9 mouse cellular contexts compared by ENCODE assay signal in the genomic region with DNA sequence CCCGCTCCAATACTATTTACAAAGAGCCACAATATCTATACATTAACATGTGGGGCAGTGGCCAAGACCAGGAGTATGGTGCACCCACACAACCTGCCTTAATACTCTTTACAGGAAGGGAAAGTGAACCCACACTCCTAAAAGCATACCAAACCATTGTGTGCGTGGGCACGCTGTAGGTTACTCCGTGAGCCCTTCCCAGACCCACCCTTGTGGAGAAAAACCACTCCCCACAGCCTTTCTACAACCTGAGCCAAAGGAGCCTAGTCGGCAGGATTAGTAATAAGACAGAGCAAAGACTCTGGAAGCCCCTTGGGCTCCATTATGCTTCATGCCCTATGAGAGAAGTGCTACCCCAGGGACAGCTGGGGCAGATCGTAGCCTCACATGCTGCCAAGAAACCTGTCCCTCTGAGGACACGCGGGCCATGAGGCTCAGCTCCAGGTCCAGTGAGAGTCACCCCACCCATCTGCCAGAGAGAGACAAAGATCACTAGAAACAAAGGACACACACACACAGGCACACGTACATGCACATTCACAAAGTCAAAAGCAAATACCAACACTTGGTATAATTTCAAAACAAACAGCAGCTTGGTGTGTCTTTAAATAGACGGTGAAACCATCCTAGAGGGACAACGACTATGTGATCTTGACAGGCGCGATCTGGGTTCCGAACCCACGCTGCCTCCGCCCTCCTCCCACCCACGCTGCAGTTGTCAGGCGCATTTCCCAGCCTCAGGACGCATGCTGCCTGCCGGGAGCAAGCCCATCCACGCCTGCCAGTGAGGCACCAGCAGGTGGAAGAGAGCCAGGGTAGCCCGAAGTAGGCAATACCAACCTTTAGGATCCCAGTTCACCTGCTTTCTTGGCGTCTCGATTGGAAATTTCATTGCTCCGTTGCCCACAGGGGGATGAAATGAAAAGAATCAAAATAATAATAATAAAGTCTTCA. TPM values are rescaled to one million over a fixed set of nuclear protein-coding genes. Genes with fewer than 3 reads are reported as not detected.
DNase-seq lines count a peak whose midpoint lies in the region; ATAC-seq and TF ChIP-seq lines count a peak whose summit lies in the region.
"Had no signal": no experiment of that assay in that cellular context is flagged by ENCODE, and none has a peak within 500 bp of the region (broad histone marks: within the 10 kb centered on the region; RNA-seq: fewer than 3 reads in every experiment).

No protein-coding gene starts in this region.

- no peaks in the 10 kb centered on the region for H3K79me2 ChIP-seq in CH12.LX (replicated peaks; ENCODE audit: control insufficient read depth, extremely low read depth, insufficient read depth, poor library complexity, severe bottlenecking)

- peaks cover 21 to 52% of the 10 kb centered on the region in 2 experiments for H3K4me1 ChIP-seq in CH12.LX (ENCODE audit: control insufficient read depth in 1 of 2, insufficient read depth in 2 of 2)
- peaks cover 36% of the 10 kb centered on the region for H3K4me1 ChIP-seq in embryonic facial prominence, embryonic 10.5 days
- H3K4me1 ChIP-seq in hindbrain, postnatal 0 days (ENCODE audit: insufficient read depth, low read length), result peaks cover 14% of the 10 kb centered on the region
- no peaks in the 10 kb centered on the region; the same call in 1 of the 2 replicates for H3K4me1 ChIP-seq in liver, embryonic 11.5 days (replicated peaks; ENCODE audit: control insufficient read depth, insufficient read depth, low read length)
- no peaks in the 10 kb centered on the region for H3K4me1 ChIP-seq in stomach, embryonic 14.5 days (ENCODE audit: control insufficient read depth, insufficient read depth, low read length)

- peak overlapping the region; percentile 74; the same call in 1 of the 2 replicates for H3K27ac ChIP-seq in CH12.LX (ENCODE audit: insufficient read depth, low read depth)
- H3K27ac ChIP-seq in embryonic facial prominence, embryonic 10.5 days (replicated peaks), result peak overlapping the region; percentile 75
- peak overlapping the region; percentile 96 for H3K27ac ChIP-seq in hindbrain, postnatal 0 days
- H3K27ac ChIP-seq in liver, embryonic 11.5 days (ENCODE audit: low read depth, low read length), result no peak overlapping the region
- no peak overlapping the region for H3K27ac ChIP-seq in stomach, embryonic 14.5 days (ENCODE audit: low read length)

- TF ChIP-seq CTCF in CH12.LX (conservative IDR thresholded peaks at IDR 0.05 in 1 of 2, IDR thresholded peaks at IDR 0.05 in 1 of 2; ENCODE audit: low read depth in 2 of 2, low read length in 2 of 2), result no peak
- no peak for TF ChIP-seq CTCF in hindbrain, postnatal 0 days (IDR thresholded peaks at IDR 0.05; ENCODE audit: low read depth)

- WGBS in embryonic facial prominence, embryonic 10.5 days, result 17% methylated on average over 25 of the region's 25 CpGs
- 4% methylated on average over 25 of the region's 25 CpGs for WGBS in hindbrain, postnatal 0 days
- whole genome bisulfite sequencing in liver, embryonic 11.5 days, result 23% methylated on average over 25 of the region's 25 CpGs
- 19% methylated on average over 25 of the region's 25 CpGs for WGBS in stomach, embryonic 14.5 days

- H3K4me2 ChIP-seq in CH12.LX (ENCODE audit: insufficient read depth, low read depth, poor library complexity, severe bottlenecking), result peak overlapping the region; percentile 83
- peak overlapping the region; percentile 60 for H3K4me2 ChIP-seq in hindbrain, postnatal 0 days (ENCODE audit: low read depth, low read length)
- H3K4me2 ChIP-seq in liver, embryonic 11.5 days, result peak overlapping the region; percentile 91
- peak overlapping the region; percentile 95 for H3K4me2 ChIP-seq in stomach, embryonic 14.5 days (replicated peaks; ENCODE audit: low read depth, low read length)

- peak overlapping the region; percentile 64 to 74 (median 66) for H3K4me3 ChIP-seq in CH12.LX (replicated peaks in 1 of 3; ENCODE audit: low read depth in 2 of 3, low read length in 2 of 3, poor library complexity in 1 of 3)
- peak overlapping the region; percentile 77 for H3K4me3 ChIP-seq in embryonic facial prominence, embryonic 10.5 days
- H3K4me3 ChIP-seq in hindbrain, postnatal 0 days (ENCODE audit: low read length), result peak overlapping the region; percentile 77
- no peak overlapping the region; the same call in 1 of the 2 replicates for H3K4me3 ChIP-seq in liver, embryonic 11.5 days (ENCODE audit: low read depth, low read length)
- peak overlapping the region; percentile 67 for H3K4me3 ChIP-seq in stomach, embryonic 14.5 days (ENCODE audit: low read depth, low read length)

- H3K27me3 ChIP-seq in CH12.LX (replicated peaks), result peaks cover 21% of the 10 kb centered on the region
- peaks cover 85% of the 10 kb centered on the region for H3K27me3 ChIP-seq in embryonic facial prominence, embryonic 10.5 days (replicated peaks; ENCODE audit: low read depth, poor library complexity, severe bottlenecking)
- H3K27me3 ChIP-seq in hindbrain, postnatal 0 days (ENCODE audit: insufficient read depth, low read length), result no peaks in the 10 kb centered on the region
- H3K27me3 ChIP-seq in liver, embryonic 11.5 days (replicated peaks; ENCODE audit: control insufficient read depth, insufficient read depth, low read length), result peaks cover 62% of the 10 kb centered on the region
- H3K27me3 ChIP-seq in stomach, embryonic 14.5 days (ENCODE audit: control insufficient read depth, insufficient read depth, low read length), result peaks cover 39% of the 10 kb centered on the region

- H3K36me3 ChIP-seq in CH12.LX (replicated peaks in 1 of 2; ENCODE audit: control insufficient read depth in 1 of 2, insufficient read depth in 1 of 2, low read length in 1 of 2), result no peaks in the 10 kb centered on the region
- H3K36me3 ChIP-seq in embryonic facial prominence, embryonic 10.5 days (replicated peaks), result no peaks in the 10 kb centered on the region
- H3K36me3 ChIP-seq in hindbrain, postnatal 0 days (ENCODE audit: insufficient read depth, low read length), result no peaks in the 10 kb centered on the region
- H3K36me3 ChIP-seq in liver, embryonic 11.5 days (ENCODE audit: control insufficient read depth, insufficient read depth, low read length), result no peaks in the 10 kb centered on the region
- no peaks in the 10 kb centered on the region for H3K36me3 ChIP-seq in stomach, embryonic 14.5 days (ENCODE audit: control insufficient read depth, insufficient read depth, low read length)

- H3K9me3 ChIP-seq in CH12.LX (replicated peaks; ENCODE audit: low read length), result no peaks in the 10 kb centered on the region
- H3K9me3 ChIP-seq in embryonic facial prominence, embryonic 10.5 days, result no peaks in the 10 kb centered on the region
- H3K9me3 ChIP-seq in hindbrain, postnatal 0 days (ENCODE audit: low read length), result no peaks in the 10 kb centered on the region
- no peaks in the 10 kb centered on the region for H3K9me3 ChIP-seq in liver, embryonic 11.5 days (ENCODE audit: control insufficient read depth, low read length)
- no peaks in the 10 kb centered on the region for H3K9me3 ChIP-seq in stomach, embryonic 14.5 days (ENCODE audit: control insufficient read depth, low read depth, low read length)

- dilution Hi-C loops in CH12.LX (cut with MboI; ENCODE audit: extremely low pct_ligation_motif_present, extremely low pct_unique_long_range_greater_than_20kb, low sequenced_read_pairs), result no loop called here

- no peak for TF ChIP-seq RAD21 in CH12.LX (IDR thresholded peaks at IDR 0.05; ENCODE audit: low read depth, low read length)

- no peak for TF ChIP-seq EP300 in CH12.LX (IDR thresholded peaks at IDR 0.05; ENCODE audit: low read length)

- peak; percentile 3 for DNase-seq in 3134 (ENCODE audit: extremely low read depth, insufficient read length, low spot score)
- peak; percentile 22 for DNase-seq in CH12.LX (ENCODE audit: extremely low read depth)
- peak; percentile 42 for DNase-seq in embryonic facial prominence, embryonic 10.5 days (ENCODE audit: low spot score)
- DNase-seq in hindbrain, postnatal 0 days (ENCODE audit: low spot score), result peak; percentile 84
- no peak for DNase-seq in liver, embryonic 11.5 days (ENCODE audit: low spot score)
- DNase-seq in ovary, postnatal 36 days (ENCODE audit: low spot score), result no peak
- DNase-seq in adrenal gland, postnatal 4 days (ENCODE audit: low spot score in 2 of 2), result no peak

- ATAC-seq in hindbrain, postnatal 0 days, result peak; percentile 44
- no peak for ATAC-seq in liver, embryonic 11.5 days (replicated peaks; ENCODE audit: low FRiP score)
- ATAC-seq in stomach, embryonic 14.5 days (ENCODE audit: insufficient number of reproducible peaks, insufficient read depth, low FRiP score, low read depth), result no peak

- no peak for TF ChIP-seq POLR2A in CH12.LX (IDR thresholded peaks at IDR 0.05; ENCODE audit: low read depth, low read length)

- in situ Hi-C loops in CH12.LX (cut with MboI; ENCODE audit: low pct_ligation_motif_present, low pct_unique_long_range_greater_than_20kb, low sequenced_read_pairs), result no loop called here

- H3K9ac ChIP-seq in CH12.LX (ENCODE audit: insufficient read depth, low read depth), result peak overlapping the region; percentile 51; the same call in 1 of the 2 replicates
- H3K9ac ChIP-seq in hindbrain, postnatal 0 days (replicated peaks; ENCODE audit: low read length), result peak overlapping the region; percentile 91
- no peak overlapping the region for H3K9ac ChIP-seq in liver, embryonic 11.5 days (ENCODE audit: low read depth, low read length)
- H3K9ac ChIP-seq in stomach, embryonic 14.5 days (replicated peaks; ENCODE audit: low read depth, low read length), result no peak overlapping the region

TF ChIP-seq in CH12.LX, 34 proteins besides CTCF, POLR2A, EP300 and RAD21 (continues in another document):
- no peak for TF ChIP-seq JUND (conservative IDR thresholded peaks at IDR 0.05; ENCODE audit: low read depth, low read length)

RNA-seq across cellular contexts. Expression of a gene that starts 4.5 kb away (rescaled TPM):
- total RNA-seq in CH12.LX (2012; rRNA removed) (4.4 and 7.5 TPM in 2 replicates), CH12.LX (2014; rRNA removed) (3.8 and 4.3 TPM in 2 replicates)
- 2.3 and 2.4 TPM in 2 replicates for polyA plus RNA-seq in CH12.LX (2012; ENCODE audit: insufficient read length, low read depth)
- polyA plus RNA-seq in embryonic facial prominence, embryonic 10.5 days (2016; fragmentation: Nextera tagmentation; extraction: Ambion mirVana), result 4.3 and 6.9 TPM in 2 replicates
- 28.1 and 39.9 TPM in 2 replicates for total RNA-seq in hindbrain, postnatal 0 days (2014; rRNA removed)
- 31.5 and 32.2 TPM in 2 replicates for polyA plus RNA-seq in hindbrain, postnatal 0 days (2015; fragmentation: Nextera tagmentation; extraction: Ambion mirVana)
- 0.26 TPM in 1 of 2 replicates, not detected in the other for polyA plus RNA-seq in liver, embryonic 11.5 days (2014; fragmentation: Nextera tagmentation; extraction: Ambion mirVana)
- 1.5 and 1.7 TPM in 2 replicates for polyA plus RNA-seq in stomach, embryonic 14.5 days (2014; fragmentation: Nextera tagmentation; extraction: Ambion mirVana)
- 1 to 10 TPM; 1.4 to 2.2 TPM for total RNA-seq in adrenal gland, postnatal 4 days (2021)
- polyA plus RNA-seq: erythroblast, embryonic 14.5 days had no signal

RNA-seq across cellular contexts. Expression of a gene that starts 54.4 kb away (rescaled TPM):
- 6.2 and 7.8 TPM in 2 replicates for total RNA-seq in CH12.LX (2012; rRNA removed)
- total RNA-seq in CH12.LX (2014; rRNA removed), result 9.4 and 10.2 TPM in 2 replicates
- 7.0 and 8.2 TPM in 2 replicates for polyA plus RNA-seq in CH12.LX (2012; ENCODE audit: insufficient read length, low read depth)
- 21.7 and 22.1 TPM in 2 replicates for polyA plus RNA-seq in embryonic facial prominence, embryonic 10.5 days (2016; fragmentation: Nextera tagmentation; extraction: Ambion mirVana)
- 28.7 and 34.0 TPM in 2 replicates for total RNA-seq in hindbrain, postnatal 0 days (2014; rRNA removed)
- 35.0 and 37.7 TPM in 2 replicates for polyA plus RNA-seq in hindbrain, postnatal 0 days (2015; fragmentation: Nextera tagmentation; extraction: Ambion mirVana)
- 9.1 and 9.7 TPM in 2 replicates for polyA plus RNA-seq in liver, embryonic 11.5 days (2014; fragmentation: Nextera tagmentation; extraction: Ambion mirVana)
- 17.0 and 19.8 TPM in 2 replicates for polyA plus RNA-seq in stomach, embryonic 14.5 days (2014; fragmentation: Nextera tagmentation; extraction: Ambion mirVana)
- 10 to 100 TPM; 19.5 to 19.8 TPM for total RNA-seq in adrenal gland, postnatal 4 days (2021)

Comparison
In these comparisons a context has a peak if more than half of its experiments do, and no peak if none do; other contexts are left out.
1. DNase-seq: peak in 3134 (single experiment), CH12.LX (single experiment), embryonic facial prominence, embryonic 10.5 days (single experiment) and hindbrain, postnatal 0 days (single experiment); none in liver, embryonic 11.5 days (single experiment), ovary, postnatal 36 days (single experiment) and adrenal gland, postnatal 4 days (0 of 2).
2. H3K27ac ChIP-seq: peak in CH12.LX (single experiment), embryonic facial prominence, embryonic 10.5 days (single experiment) and hindbrain, postnatal 0 days (single experiment); none in liver, embryonic 11.5 days (single experiment) and stomach, embryonic 14.5 days (single experiment).
3. H3K9ac ChIP-seq: peak in CH12.LX (single experiment) and hindbrain, postnatal 0 days (single experiment); none in liver, embryonic 11.5 days (single experiment) and stomach, embryonic 14.5 days (single experiment).
4. Peak in every context shown above with its lines, with median percentiles within 50 percentile points of each other: H3K4me2 ChIP-seq.